Mouse (Mus musculus) kidney, adult 2 months (tissue): ENCODE results near the gene Hcn4. TPM values are rescaled to one million over a fixed set of nuclear protein-coding genes. Genes with fewer than 3 reads are reported as not detected.
A peak's percentile ranks its signal among the peaks of the same experiment; 100 is the strongest.

Source experiments
- DNase-seq: peaks from one replicate; pipeline ENCODE4 v3.0.0; 2021
- H3K27ac ChIP-seq: fragments of 200-500 bp; 2 replicates; pipeline ENCODE4 v1.5.1; 2012; ENCODE audit warnings: low read depth, low read length, control low read depth, inconsistent platforms; ENCODE audit not compliant: insufficient read depth
- H3K27me3 ChIP-seq: fragments of 200-500 bp; replicated peaks from 2 replicates; pipeline ENCODE4 v1.6.1; 2012; ENCODE audit warnings: mild to moderate bottlenecking, moderate library complexity, low read length, inconsistent platforms; ENCODE audit not compliant: control insufficient read depth, insufficient read depth
- H3K36me3 ChIP-seq: fragments of 200-500 bp; 2 replicates; pipeline ENCODE4 v1.6.1; 2012; ENCODE audit warnings: mild to moderate bottlenecking, moderate library complexity, low read length, inconsistent platforms; ENCODE audit not compliant: control insufficient read depth, insufficient read depth
- H3K4me1 ChIP-seq: fragments of 200-500 bp; 2 replicates; pipeline ENCODE4 v1.6.1; 2011; ENCODE audit warnings: low read length; ENCODE audit not compliant: control insufficient read depth, insufficient read depth
- H3K4me3 ChIP-seq: fragments of 200-500 bp; 2 replicates; pipeline ENCODE4 v1.5.1; 2011; ENCODE audit warnings: mild to moderate bottlenecking, low read depth, low read length, control low read depth; ENCODE audit not compliant: insufficient read depth
- CTCF ChIP-seq: fragments of 200-500 bp; conservative IDR thresholded peaks from 2 replicates; pipeline ENCODE4 v1.5.1; 2011; ENCODE audit warnings: low read depth, mild to moderate bottlenecking, control low read depth, low read length, moderate library complexity, mixed read lengths; ENCODE audit not compliant: insufficient read depth, insufficient read length
- POLR2A ChIP-seq: fragments of 200-500 bp; IDR thresholded peaks from one replicate; pipeline ENCODE4 v1.6.1; 2011; ENCODE audit warnings: low read depth, low read length, control low read depth
- WGBS: fragments of 180-500 bp; shearing (Covaris S2); methylation state at CpG from one replicate; pipeline ENCODE4 v1.1.7; 2018; 5-methylcytosine and 5-hydroxymethylcytosine counted together
- polyA plus RNA-seq: library from polyadenylated mRNA; depleted of rRNA; stranded (reverse); fragments of >200 nt; gene quantifications from 2 replicates; pipeline ENCODE4 v1.2.3, GENCODE M21; 2012

Gene Hcn4
- polyA plus RNA-seq, 1 experiment = 0.25 TPM

DNA sequence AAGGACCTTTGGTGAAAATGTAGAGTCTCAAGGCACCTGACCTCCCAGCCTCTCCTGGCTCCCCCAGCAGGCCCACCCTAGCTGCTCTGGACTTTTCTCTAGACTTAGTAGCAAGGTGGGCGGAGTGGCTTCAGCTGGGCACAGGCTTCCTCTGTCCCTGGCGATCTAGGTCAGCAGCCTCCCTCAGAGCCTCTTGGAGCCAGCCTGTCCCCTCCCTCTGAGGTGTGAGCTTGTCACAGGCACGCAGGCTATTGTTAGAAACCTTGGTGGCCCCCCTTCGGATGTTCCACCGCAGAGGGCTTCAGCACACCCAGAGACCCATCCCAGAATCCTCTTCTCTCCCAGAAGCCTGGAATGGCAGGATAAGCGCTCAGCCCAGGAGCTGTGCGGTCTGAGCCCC lies 24.5 kb downstream of the Hcn4 start:
- Histone ChIP-seq H3K27ac (no peak overlapping the region), H3K4me1 (no peaks in the 10 kb centered on the region), H3K36me3 (no peaks in the 10 kb centered on the region), H3K27me3 (no peaks in the 10 kb centered on the region), H3K4me3 (no peak overlapping the region)
- WGBS = 77% methylated on average over 7 of the region's 7 CpGs
- TF ChIP-seq CTCF (no peak), POLR2A (no peak)
- DNase-seq = no peak

DNA sequence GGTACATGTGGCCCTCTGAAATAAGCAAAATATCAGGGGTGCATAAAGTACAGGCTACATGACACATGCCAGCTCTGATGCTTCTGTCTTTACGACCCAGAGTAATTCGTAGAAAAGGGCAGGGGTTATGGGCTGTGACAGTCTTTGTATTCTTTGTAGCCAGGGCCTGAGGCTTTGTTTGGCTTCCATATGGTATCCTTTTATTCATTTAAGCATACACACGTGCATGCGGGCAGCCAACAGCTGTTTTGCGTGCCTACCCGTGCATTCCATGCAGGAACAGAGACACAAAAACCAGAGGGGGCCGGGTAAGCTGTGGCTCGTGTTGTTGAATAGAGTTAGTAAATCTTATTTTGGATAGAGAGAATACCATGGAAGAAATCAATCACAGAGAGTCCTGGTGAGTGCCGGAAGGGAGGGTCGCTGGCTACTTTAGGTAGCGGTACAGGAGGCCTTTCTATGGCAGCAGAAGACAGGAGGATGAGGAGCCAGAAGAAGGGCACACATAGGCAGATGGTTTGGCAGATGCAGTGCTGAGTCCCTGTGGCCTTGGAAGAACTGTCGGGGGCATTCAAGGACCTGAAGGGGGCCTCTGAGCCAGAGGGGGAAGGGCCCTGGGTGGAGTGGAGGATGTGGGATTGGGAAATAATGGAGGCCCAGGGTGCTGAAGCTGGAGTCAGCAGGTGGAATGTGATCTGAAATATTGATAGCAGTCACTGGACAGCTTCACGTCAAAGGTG lies 26.5 kb downstream of the Hcn4 start:
- TF ChIP-seq CTCF (no peak), POLR2A (no peak)

GRCm38 (mm10) chr9:58854931-58855330 lies 31.7 kb downstream of the Hcn4 start:
- H3K27me3 ChIP-seq = 0 out of 2 replicates have a peak, but pooled peaks cover 2% of the 10 kb centered on the region
- TF ChIP-seq POLR2A = no peak
- no peak for TF ChIP-seq CTCF
- H3K4me3 ChIP-seq = no peak overlapping the region
- WGBS = 69% methylated on average over 3 of the region's 3 CpGs
- DNase-seq = no peak
- no peaks in the 10 kb centered on the region for H3K36me3 ChIP-seq
- no peaks in the 10 kb centered on the region for H3K4me1 ChIP-seq
- H3K27ac ChIP-seq = no peak overlapping the region

More for the DNA sequence above, 26.5 kb downstream of the Hcn4 start:
- 71% methylated on average over 13 of the region's 13 CpGs for WGBS
- Histone ChIP-seq H3K27me3 (no peaks in the 10 kb centered on the region), H3K4me1 (no peaks in the 10 kb centered on the region), H3K4me3 (no peak overlapping the region), H3K36me3 (no peaks in the 10 kb centered on the region), H3K27ac (no peak overlapping the region)
- no peak for DNase-seq

DNA sequence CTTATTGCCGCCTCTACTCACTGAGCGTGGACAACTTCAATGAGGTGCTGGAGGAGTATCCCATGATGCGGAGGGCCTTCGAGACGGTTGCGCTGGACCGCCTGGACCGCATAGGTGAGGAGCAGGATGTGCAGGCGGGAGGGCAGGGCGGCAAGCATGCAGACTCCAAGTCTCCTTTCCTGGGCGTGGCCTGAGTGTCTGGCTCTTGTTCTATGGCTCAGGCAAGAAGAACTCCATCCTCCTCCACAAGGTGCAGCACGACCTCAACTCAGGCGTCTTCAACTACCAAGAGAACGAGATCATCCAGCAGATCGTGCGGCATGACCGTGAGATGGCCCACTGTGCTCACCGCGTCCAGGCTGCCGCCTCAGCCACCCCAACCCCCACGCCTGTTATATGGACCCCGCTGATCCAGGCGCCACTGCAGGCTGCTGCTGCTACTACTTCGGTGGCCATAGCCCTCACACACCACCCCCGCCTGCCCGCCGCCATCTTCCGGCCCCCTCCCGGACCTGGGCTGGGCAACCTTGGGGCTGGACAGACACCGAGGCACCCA lies 35.9 kb downstream of the Hcn4 start:
- Histone ChIP-seq H3K27ac (no peak overlapping the region), H3K4me3 (no peak overlapping the region), H3K36me3 (no peaks in the 10 kb centered on the region), H3K27me3 (0 out of 2 replicates have a peak, but pooled peaks cover 2% of the 10 kb centered on the region), H3K4me1 (no peaks in the 10 kb centered on the region)
- TF ChIP-seq POLR2A (no peak), CTCF (no peak)
- 17% methylated on average over 30 of the region's 30 CpGs for WGBS
- DNase-seq = peak; percentile 1

- TF ChIP-seq POLR2A = no peak
- no peak for TF ChIP-seq CTCF
These were observed 40.6 kb downstream of the Hcn4 start for GRCm38 (mm10) chr9:58863826-58864225.

GRCm38 (mm10) chr9:58871141-58871540 lies 47.9 kb downstream of the Hcn4 start:
- no peaks in the 10 kb centered on the region for H3K27me3 ChIP-seq
- no peak overlapping the region for H3K4me3 ChIP-seq
- no peak overlapping the region for H3K27ac ChIP-seq
- 73% methylated on average over 10 of the region's 10 CpGs for WGBS
- no peaks in the 10 kb centered on the region for H3K36me3 ChIP-seq
- H3K4me1 ChIP-seq = no peaks in the 10 kb centered on the region
- no peak for DNase-seq
- TF ChIP-seq CTCF = no peak
- TF ChIP-seq POLR2A = no peak

More at GRCm38 (mm10) chr9:58863826-58864225, 40.6 kb downstream of the Hcn4 start:
- no peaks in the 10 kb centered on the region for H3K4me1 ChIP-seq
- no peak overlapping the region for H3K4me3 ChIP-seq
- 43% methylated on average over 7 of the region's 7 CpGs for whole genome bisulfite sequencing
- no peaks in the 10 kb centered on the region for H3K36me3 ChIP-seq
- no peak for DNase-seq
- H3K27me3 ChIP-seq = 0 out of 2 replicates have a peak, but pooled peaks cover 2% of the 10 kb centered on the region
- H3K27ac ChIP-seq = no peak overlapping the region

GRCm38 (mm10) chr9:58873541-58874324 lies 50.5 kb downstream of the Hcn4 start:
- no peaks in the 10 kb centered on the region for H3K4me1 ChIP-seq
- no peak overlapping the region for H3K27ac ChIP-seq
- TF ChIP-seq POLR2A = no peak
- peak; percentile 93 for TF ChIP-seq CTCF
- H3K27me3 ChIP-seq = no peaks in the 10 kb centered on the region
- H3K4me3 ChIP-seq = no peak overlapping the region
- peak; percentile 56 for DNase-seq
- WGBS = 47% methylated on average over 10 of the region's 10 CpGs
- H3K36me3 ChIP-seq = no peaks in the 10 kb centered on the region
